Mouse (Mus musculus): ENCODE measurements around the gene Thy1.

DNA sequence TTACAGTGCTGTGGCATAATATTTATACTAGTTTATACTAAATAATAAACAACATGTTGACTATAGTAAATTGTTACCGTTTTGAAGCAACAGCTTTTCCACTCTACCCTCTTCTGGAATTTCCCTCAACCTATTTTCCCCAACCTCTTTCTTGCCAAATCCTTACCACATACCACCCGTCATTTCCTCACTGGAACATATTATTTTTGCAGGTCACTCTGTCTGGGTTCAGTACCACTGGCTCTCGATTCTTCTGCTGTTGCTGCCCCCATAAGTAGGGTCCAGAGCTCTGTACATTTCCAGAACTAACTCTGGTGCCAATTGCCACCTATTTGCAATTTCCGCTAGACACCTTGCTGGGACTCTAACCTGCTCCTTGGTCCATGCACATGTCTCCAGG lies 11.2 kb upstream of the Thy1 start:
- TF ChIP-seq POLR2A (IDR thresholded peaks at IDR 0.05; ENCODE audit: extremely low read depth, insufficient read depth, low read length) (no peak), CTCF (IDR thresholded peaks at IDR 0.05; ENCODE audit: low read depth, low read length) (no peak)
